Mouse (Mus musculus) thymus, postnatal 10 days (tissue): Measurements from ENCODE around the gene Dlk1.
"Not testable (repeated sequence)": the region's sequence is repeated elsewhere in the genome, so short reads cannot be mapped to it uniquely, and the experiment has no call there.

Experiments used
- DNase-seq, 2 experiments: peaks; one replicate each; pipeline ENCODE4 v3.0.0; 2021; ENCODE audit warnings: low spot score in 2 of 2

Dlk1 gene

DNA sequence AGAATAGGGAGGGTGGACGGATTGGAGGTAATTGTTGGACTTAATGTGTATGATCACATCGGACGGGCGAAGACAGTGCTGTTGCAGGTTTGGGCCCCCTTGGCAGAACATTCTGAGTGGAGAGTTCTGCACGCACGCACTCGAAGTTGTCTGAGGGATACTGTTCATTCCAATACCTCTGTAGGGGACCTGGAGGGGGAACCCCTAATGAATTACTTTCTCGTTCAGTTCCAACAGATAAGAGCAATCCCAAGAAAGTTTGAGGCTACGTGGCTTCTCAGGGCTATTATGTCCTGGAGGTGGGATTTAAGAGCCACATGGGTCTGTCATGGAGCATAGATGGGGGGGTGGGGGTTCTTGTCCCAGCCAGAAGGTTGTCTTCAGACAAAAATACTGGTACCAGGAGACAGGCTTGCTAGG is 21.6 kb downstream of the Dlk1 start:
- no peak for DNase-seq

DNA sequence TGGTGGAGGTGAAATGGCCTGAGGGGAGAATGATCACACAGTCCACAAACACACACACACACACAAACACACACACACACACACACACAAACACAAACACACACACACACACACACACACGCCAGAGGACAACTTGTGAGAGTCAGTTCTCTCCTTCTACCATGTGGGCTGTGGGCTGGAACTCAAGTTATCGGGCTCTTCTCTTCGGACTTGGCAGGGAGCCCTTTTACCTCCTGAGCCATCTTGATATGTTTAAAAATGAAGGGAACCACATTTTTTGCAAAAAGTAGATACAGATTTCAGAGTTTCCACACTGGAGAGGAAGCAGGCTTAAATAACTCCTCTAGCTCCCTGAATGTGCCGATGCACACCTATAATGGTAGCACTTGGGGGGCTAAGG is 22.9 kb downstream of the Dlk1 start:
- DNase-seq: no peak

DNA sequence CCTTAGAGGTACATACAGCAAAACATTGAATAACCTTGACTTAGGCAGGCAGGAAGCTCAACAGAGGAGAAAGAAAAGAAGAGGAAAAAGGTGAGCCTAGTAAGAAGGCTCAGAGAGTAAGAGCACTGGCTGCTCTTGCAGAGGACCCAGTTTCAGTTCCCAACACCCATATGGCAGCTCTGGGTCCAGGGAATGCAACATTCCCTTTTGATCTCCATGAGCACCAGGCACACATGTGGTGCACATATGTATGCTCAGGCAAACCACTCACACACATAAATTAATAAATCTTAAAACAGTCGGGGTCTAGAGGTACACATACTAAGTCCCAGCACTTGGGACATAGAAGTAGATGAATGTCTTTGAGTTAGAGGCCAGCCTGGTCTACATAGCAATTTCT is 33.9 kb downstream of the Dlk1 start:
- DNase-seq: not testable (repeated sequence)

DNA sequence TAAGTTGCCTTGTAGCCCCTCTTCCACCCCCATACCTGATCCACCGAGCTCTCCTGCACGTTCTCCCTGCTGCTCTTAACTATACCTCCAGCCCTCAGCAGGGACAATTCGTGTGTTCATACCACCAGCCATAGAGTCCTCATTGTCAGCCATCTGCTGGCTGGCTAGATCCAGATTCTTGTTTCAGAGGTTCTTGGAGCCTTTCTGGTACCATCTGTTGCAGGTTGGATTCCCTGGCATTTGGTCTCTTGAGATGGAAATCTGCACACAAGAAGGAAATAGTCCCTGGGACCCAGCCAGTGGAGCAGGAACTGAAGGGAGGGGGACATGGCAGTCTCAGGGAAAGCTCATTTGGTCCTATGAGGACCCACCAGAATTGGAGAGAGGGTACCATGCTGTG is 39.1 kb downstream of the Dlk1 start:
- DNase-seq: no peak

DNA sequence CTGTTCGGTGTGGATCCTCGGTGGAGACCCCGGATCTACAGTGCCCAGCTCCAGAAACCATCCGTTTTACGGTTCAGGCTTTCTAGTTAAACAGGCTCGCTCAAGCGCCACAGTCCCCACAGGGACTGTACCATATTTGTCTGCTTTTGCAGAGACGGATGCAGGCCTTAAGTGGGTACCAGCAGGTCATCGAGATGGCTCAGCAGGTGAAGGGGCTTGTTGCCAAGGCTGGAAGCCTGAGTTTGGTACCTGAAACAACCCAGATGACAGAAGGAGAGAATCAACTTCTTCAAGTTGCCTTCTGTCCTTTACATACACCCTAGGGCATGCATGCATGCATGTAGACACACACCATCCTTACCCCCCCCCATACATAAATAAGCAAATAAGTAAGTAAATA is 40.8 kb downstream of the Dlk1 start:
- no peak for DNase-seq

DNA sequence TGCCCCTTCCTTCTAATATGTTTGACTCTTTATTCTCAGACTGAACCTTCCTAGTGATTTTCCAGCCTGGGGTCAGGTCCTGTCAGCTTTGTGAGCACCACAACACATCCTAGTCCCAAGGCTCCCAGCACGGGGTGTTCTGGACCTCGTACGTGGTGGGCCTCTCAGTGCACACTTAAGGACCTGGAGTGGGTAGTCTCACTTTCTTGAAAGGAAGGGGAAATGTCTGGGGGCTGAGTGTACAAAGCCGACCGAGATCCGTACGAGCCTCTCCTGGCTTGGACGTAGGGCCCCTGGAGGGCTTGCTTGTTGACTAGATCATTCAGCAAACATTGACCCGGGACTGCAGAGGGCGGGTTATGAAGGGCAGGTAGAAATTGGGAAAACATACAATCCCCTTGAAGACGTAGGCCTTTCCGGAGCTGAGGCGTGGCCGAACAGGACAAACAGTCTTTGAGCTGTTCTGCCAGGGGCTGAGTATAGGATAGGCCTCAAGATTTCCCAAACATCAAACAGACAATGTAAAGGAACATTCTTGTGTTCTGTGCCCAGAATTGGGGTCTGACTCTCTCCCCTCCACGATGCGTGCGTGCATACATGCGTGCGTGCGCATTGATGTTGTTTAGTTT is 42.5 kb downstream of the Dlk1 start:
- no peak for DNase-seq

DNA sequence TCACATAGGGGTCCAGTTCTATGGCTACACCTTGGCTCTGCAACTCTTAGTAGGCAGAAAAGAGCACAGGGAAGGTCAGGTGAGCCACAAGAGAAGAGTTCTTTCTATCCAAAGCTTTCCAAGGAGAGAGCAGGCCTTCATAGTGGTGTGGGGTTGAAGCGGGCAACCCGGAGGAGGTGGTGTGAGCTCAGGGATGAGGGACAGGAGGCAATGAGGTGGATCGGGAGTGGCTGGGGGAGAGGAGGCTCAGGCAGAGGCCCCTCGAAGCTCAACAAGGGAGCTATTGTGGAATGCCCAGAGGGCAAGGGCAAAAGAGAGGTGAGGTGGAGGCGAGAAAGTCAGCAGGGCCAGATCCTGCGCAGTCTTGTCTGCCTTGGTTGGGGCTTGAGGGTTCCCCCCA is 43.8 kb downstream of the Dlk1 start:
- no peak for DNase-seq

DNA sequence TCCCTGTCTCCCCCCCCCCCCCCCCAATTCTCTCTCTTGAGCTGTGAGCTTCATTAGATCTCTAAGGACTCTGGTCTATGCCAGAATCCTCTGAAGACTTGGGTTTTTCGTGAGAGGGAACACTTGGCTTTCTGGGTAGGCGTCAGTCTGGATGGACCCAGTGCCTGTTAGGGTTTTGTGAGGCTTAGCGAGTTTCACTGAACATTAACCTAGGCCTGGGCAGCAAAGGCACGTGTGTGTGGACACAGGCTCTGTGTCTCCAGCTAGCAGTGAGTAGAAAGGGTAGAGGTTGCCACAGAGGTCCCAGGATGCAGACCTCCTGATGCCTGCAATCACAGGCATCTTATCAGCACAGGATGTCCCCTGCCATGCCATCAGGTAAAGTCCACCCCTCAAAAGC is 48.4 kb downstream of the Dlk1 start:
- no peak for DNase-seq

DNA sequence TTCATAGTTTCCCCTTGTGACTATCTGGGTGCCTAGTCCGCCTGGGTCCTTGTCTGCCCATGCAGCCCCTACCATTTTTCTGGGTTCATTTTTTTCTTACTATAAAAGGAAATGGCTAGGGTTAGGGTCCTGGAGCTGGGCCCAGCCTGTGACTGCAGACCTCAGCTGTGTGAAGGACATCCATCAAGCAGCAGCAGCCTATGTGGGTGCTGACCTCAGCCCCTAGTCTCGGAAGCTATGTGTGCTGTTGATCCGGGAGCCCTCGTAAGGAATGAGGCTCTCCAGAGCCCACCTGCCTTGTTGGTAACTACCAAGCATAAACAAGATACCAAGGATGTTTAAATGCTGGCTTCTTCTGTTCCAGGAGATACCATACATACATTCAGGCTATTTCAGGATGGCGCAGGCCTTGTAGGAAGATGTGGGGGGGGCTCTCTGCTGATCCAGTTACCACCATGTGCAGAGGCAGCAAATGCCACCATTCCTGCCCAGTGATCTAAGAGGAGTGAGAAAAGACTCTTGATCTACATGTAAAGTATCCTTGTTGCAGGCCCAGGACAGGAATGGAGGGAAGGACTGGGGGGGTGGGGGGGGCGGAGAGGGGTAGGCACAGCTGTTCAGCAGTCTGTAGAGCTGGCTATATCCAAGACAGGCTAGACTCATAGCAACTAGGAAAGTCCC is 49.9 kb downstream of the Dlk1 start:
- no peak for DNase-seq

DNA sequence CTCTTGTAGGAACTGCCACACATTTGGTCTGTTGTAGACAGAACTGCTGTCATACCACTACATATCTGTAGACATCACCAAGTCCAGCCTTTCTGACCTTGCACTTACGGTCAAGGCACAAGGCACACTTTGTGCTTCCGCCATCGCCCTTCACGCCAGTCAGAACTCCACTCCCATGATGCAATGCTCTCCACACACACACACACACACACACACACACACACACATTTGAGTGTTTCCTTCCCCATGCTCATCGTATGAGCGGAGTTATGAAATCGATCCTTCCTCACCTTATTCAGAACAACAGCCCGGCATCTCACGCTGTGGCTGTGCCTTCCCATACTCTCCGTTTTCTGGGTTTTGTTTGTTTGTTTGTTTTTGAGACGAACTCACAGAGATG is 55.1 kb downstream of the Dlk1 start:
- DNase-seq: no peak

DNA sequence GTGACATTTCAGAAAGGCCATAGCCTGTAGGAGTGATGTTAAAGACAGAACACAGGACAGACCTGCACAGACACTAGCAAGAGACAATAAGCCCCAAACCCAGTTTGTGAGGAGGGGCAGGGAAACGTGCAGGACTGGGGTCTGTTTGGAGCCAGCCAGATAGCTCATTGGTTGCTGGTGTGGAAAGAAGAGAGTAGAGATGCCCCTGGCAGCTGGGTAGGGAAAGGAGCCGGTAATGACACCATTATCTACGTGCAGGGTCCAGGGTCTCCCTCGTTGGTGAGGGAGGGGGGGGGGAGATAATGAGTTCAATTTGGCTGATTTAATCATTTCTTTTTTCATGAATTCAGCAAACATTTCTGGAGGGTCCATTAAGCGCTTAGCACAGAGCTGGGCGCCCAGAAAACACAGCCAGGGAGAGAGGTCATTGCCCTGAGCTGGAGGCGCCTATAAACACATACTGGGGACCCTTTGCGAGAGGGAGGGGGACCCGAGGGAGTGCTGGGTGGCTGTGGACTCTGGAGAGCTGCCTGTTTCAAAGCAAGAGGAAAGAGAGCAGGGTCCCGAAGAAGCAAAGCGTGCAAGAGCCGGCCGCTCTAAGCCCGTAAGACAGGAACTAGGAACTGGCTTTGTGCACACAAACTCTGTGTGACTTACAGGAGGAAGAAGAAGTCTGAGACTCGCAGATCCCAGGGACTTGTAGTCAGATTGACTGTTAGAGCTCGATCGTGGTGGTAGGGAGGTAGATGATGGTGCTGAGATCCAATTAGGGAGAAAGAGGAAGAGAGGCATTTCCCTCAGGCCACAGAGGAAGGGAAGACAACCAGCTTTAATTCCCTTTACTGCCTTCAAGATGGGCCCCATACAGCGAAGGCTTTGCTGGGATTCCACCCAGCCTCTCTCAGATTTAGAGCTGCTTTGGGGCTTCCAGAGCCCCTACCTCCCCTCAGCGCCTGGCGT is 56.2 kb downstream of the Dlk1 start:
- no peak for DNase-seq

DNA sequence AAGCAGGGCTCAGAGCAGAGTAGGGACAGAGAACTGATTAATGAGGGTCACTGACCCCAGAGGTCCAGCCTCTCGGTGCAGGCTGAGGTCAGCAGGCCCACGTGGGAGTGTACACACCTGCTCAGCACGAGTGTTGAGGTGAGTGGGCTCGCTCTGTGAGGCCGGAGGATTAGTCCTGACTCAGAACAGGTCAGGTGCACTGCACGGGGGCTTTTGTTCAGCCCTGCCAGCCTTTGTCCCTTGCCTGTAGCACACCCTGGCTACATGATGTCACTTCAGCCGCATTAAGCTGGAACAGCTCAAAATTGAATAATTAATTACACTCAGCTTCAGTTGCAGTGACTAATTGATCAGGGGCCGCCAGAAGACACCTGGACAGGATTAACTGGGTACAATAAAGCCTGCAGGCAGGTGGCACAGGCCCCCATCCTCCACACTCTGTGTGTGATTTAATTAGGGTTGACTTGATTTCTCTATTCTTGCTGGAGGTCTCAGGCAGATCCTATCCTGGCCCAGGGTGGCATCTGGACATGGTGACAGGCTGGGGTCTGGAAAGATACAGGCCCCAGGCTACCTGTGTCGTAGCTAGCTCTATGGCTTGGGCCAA is 57.0 kb downstream of the Dlk1 start:
- no peak for DNase-seq

DNA sequence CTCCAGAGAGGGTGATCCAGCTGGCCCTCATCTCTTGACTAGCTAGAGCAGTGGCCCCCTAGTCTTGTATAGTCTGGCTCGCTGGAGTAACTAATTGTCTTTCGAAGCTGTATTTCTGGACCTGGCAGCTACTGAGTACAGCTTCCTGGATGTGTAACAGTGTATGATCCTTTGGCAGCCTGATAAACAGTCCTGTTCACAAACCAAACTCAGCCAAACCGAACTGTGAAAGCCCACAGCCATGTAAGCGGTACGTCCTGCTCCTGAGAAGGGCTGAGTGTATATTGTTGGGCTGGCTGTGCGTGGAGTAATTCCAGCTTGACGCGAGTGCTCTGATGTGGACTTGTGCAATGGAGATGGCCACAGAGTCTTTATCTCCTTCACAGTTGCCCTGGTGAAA is 57.6 kb downstream of the Dlk1 start:
- DNase-seq: no peak

DNA sequence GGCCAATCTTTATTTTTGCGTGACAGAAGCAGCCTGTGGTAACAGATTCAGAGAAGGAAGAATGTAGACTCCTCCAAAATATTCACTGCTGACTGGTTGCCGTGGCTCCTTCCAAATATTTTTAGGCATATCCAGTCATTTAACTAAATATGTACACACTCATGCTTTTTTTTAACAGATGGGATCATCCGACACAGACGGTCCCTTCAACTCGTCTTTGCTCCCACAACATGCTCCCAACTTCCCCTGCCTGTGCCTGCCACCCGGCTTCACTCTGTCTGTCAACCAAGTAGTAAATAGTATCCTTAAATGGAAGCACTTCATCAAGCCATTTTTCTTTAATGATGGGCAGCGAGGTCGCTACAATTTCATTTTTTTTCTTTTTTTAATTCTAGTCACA is 58.8 kb downstream of the Dlk1 start:
- no peak for DNase-seq

DNA sequence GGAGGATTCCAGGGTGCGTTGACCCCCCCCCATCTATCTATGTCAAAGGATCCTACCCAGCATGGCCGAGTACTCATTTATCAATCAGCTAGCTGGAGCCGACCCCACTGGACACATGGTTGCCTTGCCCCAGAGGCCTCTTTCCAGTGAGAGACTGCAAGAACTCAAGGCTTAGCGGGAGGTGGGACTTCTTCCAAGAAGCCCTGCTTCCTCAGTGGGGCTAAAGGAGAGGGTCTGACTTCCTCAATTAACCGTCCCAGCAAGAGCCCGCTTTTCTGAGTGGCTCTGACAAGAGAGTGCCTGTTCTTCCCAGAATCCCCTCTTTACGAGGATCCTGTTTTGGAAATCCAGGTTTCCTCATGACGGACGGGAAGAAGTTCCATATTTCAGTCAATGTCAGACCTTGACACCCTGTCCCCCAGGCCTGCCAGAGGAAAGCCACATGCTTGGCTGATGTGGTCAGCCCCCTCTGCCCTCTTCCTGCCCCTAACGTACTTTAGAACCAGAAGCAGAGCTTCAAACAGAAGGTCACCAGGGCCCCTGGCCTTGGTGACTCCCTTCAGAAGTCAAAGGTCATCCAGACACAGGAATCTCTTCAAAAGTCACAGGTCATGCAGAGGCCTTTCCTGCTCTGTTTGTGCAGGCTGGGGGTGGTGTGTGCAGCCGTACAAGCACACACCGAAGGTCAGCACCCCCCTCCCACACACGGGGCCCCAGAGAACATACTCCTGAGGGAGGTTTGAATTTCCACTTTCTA is 59.7 kb downstream of the Dlk1 start:
- no peak for DNase-seq
